Mouse (Mus musculus): Measurements from ENCODE around the gene Pkp3. TPM values are rescaled to one million over a fixed set of nuclear protein-coding genes. Genes with fewer than 3 reads are reported as not detected.

The Pkp3 gene
- total RNA-seq, 1 experiment from 2014 or later: 3.4 TPM

DNA sequence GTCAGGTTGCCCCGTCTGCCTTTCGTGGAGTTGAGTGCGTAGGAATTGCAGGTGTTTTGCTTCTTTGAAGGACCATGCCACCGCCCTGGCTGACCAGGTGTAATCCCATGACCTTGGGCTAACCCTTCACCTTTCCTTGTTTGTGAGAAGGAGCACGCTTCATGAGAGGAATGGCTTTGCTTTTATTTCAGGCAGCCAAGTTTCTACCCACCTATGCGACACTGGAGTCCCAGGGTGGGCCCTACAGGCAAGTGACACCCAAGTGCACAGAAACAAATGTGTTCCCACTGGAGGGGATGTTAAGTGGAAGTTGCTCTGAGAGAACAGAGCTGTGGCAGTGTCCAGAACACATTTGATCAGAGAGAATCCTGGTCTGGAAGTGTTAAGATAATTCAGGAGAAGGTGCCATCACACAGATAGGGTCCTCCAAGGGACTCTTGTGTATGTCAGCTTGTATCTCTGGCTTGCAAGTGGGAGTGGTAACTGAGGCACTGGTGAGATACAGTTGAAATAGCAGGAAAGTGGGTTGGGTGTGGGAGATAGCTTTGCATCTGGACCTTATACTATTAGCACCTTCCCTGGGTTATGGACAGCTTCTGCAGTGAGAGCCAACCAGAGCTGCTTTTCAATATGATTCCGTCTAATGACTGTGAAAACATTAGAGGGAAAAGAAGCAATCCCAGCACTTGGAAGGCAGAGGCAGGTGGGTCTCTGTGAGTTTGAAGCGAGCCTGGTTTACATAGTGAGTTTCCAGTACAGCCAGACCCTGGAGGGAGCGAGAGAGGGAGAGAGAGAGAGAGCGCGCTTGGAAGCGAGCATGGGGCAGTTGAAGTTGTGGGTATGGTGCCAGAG is 54.1 kb downstream of the Pkp3 start:
- ATAC-seq (replicated peaks; ENCODE audit: low read depth, poor library complexity, severe bottlenecking): peak; percentile 39; the same call in 1 of the 2 replicates

Other genes with a start within 250 kb of the Pkp3 start
- not detected in 2 replicates for gene Urah, start 243.2 kb upstream of the Pkp3 start, total RNA-seq (2017)
- not detected in 2 replicates for gene Scgb1c1, start 232.7 kb upstream of the Pkp3 start, total RNA-seq (2017)
- not detected in 2 replicates for gene Odf3, start 230.4 kb upstream of the Pkp3 start, total RNA-seq (2017)
- gene Gm45785, start 221.9 kb upstream of the Pkp3 start, total RNA-seq (2017): 0.50 TPM in 1 of 2 replicates, not detected in the other
- 36.0 and 38.0 TPM in 2 replicates for gene Ric8a, start 221.3 kb upstream of the Pkp3 start, total RNA-seq (2017)
- 13.8 and 24.0 TPM in 2 replicates for gene Bet1l, start 220.6 kb upstream of the Pkp3 start, total RNA-seq (2017)
- gene Psmd13, start 196.2 kb upstream of the Pkp3 start, total RNA-seq (2017): 182 and 184 TPM in 2 replicates
- 34.3 and 38.6 TPM in 2 replicates for gene Sirt3, start 195.9 kb upstream of the Pkp3 start, total RNA-seq (2017)
- not detected in 2 replicates for gene Cox8b, start 177.8 kb upstream of the Pkp3 start, total RNA-seq (2017)
- 0.18 and 0.49 TPM in 2 replicates for gene Nlrp6, start 157.3 kb upstream of the Pkp3 start, total RNA-seq (2017)
- 8.0 and 12.1 TPM in 2 replicates for gene Pgghg, start 136.8 kb upstream of the Pkp3 start, total RNA-seq (2017)
- gene Ifitm5, start 127.9 kb upstream of the Pkp3 start, total RNA-seq (2017): not detected in 2 replicates
- 0.96 TPM in 1 of 2 replicates, not detected in the other for gene Gm45717, start 122.3 kb upstream of the Pkp3 start, total RNA-seq (2017)
- gene Ifitm2, start 122.2 kb upstream of the Pkp3 start, total RNA-seq (2017): 275 and 332 TPM in 2 replicates
- gene Ifitm1, start 111.0 kb upstream of the Pkp3 start, total RNA-seq (2017): 120 and 124 TPM in 2 replicates
- 143 and 146 TPM in 2 replicates for gene Ifitm3, start 67.4 kb upstream of the Pkp3 start, total RNA-seq (2017)
- gene Ifitm6, start 60.3 kb upstream of the Pkp3 start, total RNA-seq (2017): 8.2 TPM in 1 of 2 replicates, not detected in the other
- gene Gm17387, start 49.1 kb upstream of the Pkp3 start, total RNA-seq (2017): not detected in 2 replicates
- 0.19 and 0.82 TPM in 2 replicates for gene B4galnt4, start 17.1 kb upstream of the Pkp3 start, total RNA-seq (2017)
- 17.7 and 26.1 TPM in 2 replicates for gene Sigirr, start 22.4 kb downstream of the Pkp3 start, total RNA-seq (2017)
- not detected in 2 replicates for gene Ano9, start 39.6 kb downstream of the Pkp3 start, total RNA-seq (2017)
- 12.8 and 16.6 TPM in 2 replicates for gene Ptdss2, start 44.2 kb downstream of the Pkp3 start, total RNA-seq (2017)
- gene Rnh1, start 94.6 kb downstream of the Pkp3 start, total RNA-seq (2017): 42.0 and 54.6 TPM in 2 replicates
- gene Hras, start 115.8 kb downstream of the Pkp3 start, total RNA-seq (2017): 23.5 and 36.8 TPM in 2 replicates
- gene Lrrc56, start 115.9 kb downstream of the Pkp3 start, total RNA-seq (2017): 1.2 TPM in 2 replicates
- 0.32 and 1.2 TPM in 2 replicates for gene Lmntd2, start 135.9 kb downstream of the Pkp3 start, total RNA-seq (2017)
- 1.8 and 5.9 TPM in 2 replicates for gene Rassf7, start 137.6 kb downstream of the Pkp3 start, total RNA-seq (2017)
- gene Phrf1, start 150.6 kb downstream of the Pkp3 start, total RNA-seq (2017): 64.1 and 114 TPM in 2 replicates
- 3.4 and 24.7 TPM in 2 replicates for gene Irf7, start 188.3 kb downstream of the Pkp3 start, total RNA-seq (2017)
- gene Cdhr5, start 198.6 kb downstream of the Pkp3 start, total RNA-seq (2017): not detected in 2 replicates
- not detected in 2 replicates for gene Sct, start 200.9 kb downstream of the Pkp3 start, total RNA-seq (2017)
- gene Drd4, start 213.8 kb downstream of the Pkp3 start, total RNA-seq (2017): not detected in 2 replicates
- 18.7 and 29.1 TPM in 2 replicates for gene Deaf1, start 249.5 kb downstream of the Pkp3 start, total RNA-seq (2017)
- 7.4 and 9.0 TPM in 2 replicates for gene Tmem80, start 249.5 kb downstream of the Pkp3 start, total RNA-seq (2017)

Measured in common myeloid progenitor, adult 5-6 weeks (primary cell).